Mouse (Mus musculus) spleen, postnatal 36 days (tissue): ENCODE measurements at regions not wholly inside any gene's neighbourhood (a gene's known extent, or its start where the extent isn't known, plus 50 kb on each side); places are given as distances from the start of the nearest gene placed in this dataset.

Experiments
- DNase-seq, 2 experiments: peaks; one replicate each; pipeline ENCODE4 v3.0.0; 2022; ENCODE audit warnings: low spot score in 2 of 2, mixed read lengths in 1 of 2

GRCm38 (mm10) chr8:78004891-78005290, 208.2 kb upstream of the Ttc29 start:
- DNase-seq = no peak

- no peak for DNase-seq
Observed at GRCm38 (mm10) chr8:78013101-78013500, 200.0 kb upstream of the Ttc29 start.

DNA sequence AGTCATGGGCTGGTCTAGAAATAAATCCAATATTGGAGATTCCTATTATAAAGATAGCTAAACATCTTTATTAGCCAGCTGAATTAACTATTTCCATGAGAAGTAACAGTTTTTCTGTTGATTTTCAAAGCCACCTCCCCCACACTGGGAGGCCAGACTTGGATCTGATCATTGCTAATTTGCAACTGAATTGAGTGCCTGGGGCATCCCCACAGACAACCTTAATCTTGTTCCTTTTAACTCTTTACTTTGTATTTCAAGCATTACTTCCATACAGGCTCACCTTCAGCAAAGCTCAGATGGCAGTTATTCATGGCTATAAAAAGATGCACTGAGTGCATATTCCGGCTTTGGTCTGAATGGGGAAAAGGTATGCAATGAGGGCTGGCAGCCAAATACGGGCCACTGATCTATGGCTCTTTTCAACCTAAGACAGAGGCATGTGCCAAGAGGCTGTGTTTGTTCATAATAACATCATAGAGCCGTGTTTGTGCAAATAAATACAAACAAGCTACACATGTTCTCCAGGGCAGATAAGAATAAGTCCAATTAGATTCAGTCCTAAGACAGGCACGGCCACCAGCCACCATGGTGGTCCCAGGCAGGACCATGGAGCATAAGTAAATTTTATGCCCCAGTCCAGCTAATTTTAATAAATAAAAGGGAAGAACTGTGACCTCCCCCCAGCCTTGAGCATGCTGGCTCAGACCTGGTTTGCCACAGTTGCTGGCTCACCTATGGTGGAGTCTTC, 194.5 kb upstream of the Ttc29 start:
- no peak for DNase-seq

- DNase-seq = no peak
Observed at GRCm38 (mm10) chr8:78021473-78021872, 191.6 kb upstream of the Ttc29 start.

DNA sequence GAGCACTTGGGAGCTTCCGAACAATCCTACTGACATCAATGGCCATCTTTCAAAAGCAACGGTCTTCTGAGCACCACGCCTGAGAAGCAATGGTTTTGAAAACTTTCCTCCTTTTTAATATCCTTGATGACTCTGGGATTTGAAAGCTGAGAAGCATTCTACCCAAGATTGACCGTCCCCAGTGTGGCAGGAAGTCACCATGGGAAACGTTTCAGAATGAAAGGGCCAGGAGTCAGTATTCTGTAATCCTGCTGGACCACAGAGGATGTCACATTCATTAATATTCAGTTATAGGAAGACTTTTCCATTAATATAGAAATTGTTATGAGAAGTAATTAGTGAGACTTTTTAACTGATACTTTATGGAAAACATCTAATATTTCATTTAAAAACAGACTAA, 190.1 kb upstream of the Ttc29 start:
- DNase-seq = no peak

GRCm38 (mm10) chr8:78023467-78023866, 189.6 kb upstream of the Ttc29 start:
- peak in 1 of 2 experiments; percentile 2 for DNase-seq

GRCm38 (mm10) chr8:78023936-78024335, 189.2 kb upstream of the Ttc29 start:
- no peak for DNase-seq

- no peak for DNase-seq
Observed at GRCm38 (mm10) chr8:78024964-78025363, 188.1 kb upstream of the Ttc29 start.

- no peak for DNase-seq
Observed at GRCm38 (mm10) chr8:78027371-78027770, 185.7 kb upstream of the Ttc29 start.

GRCm38 (mm10) chr8:78028928-78029327, 184.2 kb upstream of the Ttc29 start:
- no peak for DNase-seq

GRCm38 (mm10) chr8:78031811-78032210, 181.3 kb upstream of the Ttc29 start:
- no peak for DNase-seq

- DNase-seq = no peak
Observed at GRCm38 (mm10) chr8:78034687-78035086, 178.4 kb upstream of the Ttc29 start.

- DNase-seq = no peak
Observed at GRCm38 (mm10) chr8:78037218-78037617, 175.9 kb upstream of the Ttc29 start.

DNA sequence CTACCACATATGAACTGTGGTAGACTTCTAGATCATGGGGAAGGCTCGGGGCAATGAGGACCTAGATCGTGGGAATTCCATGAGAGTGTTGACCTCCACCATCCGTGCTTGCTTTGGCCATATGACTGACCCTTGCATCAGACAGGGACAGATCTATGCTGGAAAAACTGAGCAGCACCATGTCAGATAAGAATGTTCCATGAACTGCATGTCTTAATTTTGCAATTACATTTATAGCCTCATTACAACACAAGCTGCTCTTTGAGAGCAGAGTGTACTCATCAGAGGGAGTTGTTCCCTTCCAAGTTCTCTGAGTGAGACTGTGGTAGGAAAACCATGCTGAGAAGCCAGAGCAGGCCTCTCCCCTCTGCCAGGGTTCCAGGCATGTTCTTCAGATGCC, 166.4 kb upstream of the Ttc29 start:
- no peak for DNase-seq

- DNase-seq = no peak
Observed at GRCm38 (mm10) chr8:78050768-78051167, 162.3 kb upstream of the Ttc29 start.

DNA sequence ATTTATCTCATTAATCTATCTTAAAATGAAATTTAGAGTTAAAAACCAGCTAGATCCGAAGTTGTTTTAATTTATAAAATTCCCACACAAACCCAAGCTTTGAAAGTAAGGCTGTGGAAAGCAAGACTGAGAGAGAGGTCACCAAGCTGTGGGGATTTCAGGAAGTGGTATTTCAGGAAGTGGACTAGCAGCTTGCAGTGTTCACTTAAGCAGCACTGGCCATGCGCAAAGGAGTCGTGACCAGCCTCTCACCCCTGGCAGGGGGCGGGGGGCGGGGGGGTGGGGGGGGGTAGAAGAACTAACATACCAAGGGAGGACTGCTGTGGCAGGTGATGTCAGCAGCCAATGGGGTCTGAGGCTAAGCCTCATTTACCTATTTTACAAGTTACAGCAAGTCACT, 158.7 kb upstream of the Ttc29 start:
- DNase-seq = no peak

- no peak for DNase-seq
Observed at GRCm38 (mm10) chr8:78054920-78055319, 158.2 kb upstream of the Ttc29 start.

GRCm38 (mm10) chr8:78055531-78055930, 157.6 kb upstream of the Ttc29 start:
- no peak for DNase-seq

DNA sequence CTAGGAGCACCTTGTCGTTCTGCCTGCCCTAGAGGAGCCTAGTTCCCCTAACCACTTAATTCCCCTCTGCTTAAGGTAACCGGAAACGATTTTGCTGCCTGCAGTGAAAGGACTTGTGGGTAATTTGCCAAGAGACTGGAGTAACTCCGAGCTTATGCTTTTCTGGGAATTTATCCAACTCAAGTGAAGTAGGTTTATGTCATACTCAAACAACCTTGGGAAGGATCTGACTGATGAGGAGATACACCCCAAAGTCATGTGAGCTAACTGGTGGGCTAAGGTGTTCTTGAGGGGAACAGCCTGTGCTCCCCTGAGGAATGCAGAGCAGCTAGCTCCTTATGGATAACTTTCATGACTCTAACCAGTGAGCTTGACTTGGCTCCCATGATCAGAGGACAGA, 155.7 kb upstream of the Ttc29 start:
- DNase-seq = no peak

- DNase-seq = no peak
Observed at GRCm38 (mm10) chr8:78061827-78062719, 151.0 kb upstream of the Ttc29 start.

DNA sequence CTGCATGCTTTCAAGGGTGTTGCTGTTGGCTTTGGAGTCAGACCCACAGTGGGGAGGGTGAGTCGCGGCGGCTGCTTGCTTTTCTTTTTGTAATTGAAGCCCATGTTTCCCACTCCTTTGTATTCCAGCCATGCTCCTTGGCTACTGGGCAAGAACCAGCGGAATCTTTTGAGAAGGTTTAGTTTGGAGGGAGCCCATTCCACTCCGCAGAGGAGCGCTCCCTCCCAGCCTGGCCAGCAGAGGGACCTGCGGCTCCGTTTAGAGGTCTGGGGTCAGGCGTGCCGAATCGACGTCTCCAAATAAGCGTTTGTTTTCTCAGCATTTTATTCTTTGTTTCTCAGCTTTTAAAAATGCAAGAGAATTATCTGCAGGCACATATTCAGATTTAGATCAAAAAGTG, 149.6 kb upstream of the Ttc29 start:
- DNase-seq = no peak

DNA sequence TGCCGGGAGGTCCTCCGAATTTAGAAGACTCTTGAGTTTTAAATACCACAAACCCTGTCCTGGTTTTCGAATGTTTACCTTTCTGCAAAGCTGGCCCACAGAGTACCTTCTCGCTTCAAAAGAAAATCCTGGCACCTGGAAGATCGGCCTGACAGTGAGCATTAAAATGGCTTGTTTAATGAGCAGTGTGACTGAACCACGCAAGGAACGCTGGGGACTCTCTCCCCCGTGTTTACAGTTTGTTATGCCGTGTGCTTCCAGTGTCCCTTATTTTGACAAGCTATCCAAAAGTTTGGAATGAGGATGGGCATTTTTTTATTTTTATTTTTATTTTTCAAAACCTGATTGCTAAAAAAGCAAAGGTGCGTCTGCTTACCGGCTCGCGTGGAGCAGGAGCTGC, 148.9 kb upstream of the Ttc29 start:
- no peak for DNase-seq

GRCm38 (mm10) chr8:78065890-78066493, 147.1 kb upstream of the Ttc29 start:
- DNase-seq = no peak
